Mouse (Mus musculus) E14TG2a.4 (cell line): ENCODE measurements at regions not wholly inside any gene's neighbourhood (a gene's known extent, or its start where the extent isn't known, plus 50 kb on each side); places are given as distances from the start of the nearest gene placed in this dataset.

Source experiments
- CTCF ChIP-seq: conservative IDR thresholded peaks from 2 replicates; pipeline ENCODE4 v1.5.1; 2014; ENCODE audit warnings: low read length
- NANOG ChIP-seq: IDR thresholded peaks from 2 replicates; pipeline ENCODE4 v1.6.1; 2014; ENCODE audit warnings: borderline replicate concordance, low read length, mixed read lengths

DNA sequence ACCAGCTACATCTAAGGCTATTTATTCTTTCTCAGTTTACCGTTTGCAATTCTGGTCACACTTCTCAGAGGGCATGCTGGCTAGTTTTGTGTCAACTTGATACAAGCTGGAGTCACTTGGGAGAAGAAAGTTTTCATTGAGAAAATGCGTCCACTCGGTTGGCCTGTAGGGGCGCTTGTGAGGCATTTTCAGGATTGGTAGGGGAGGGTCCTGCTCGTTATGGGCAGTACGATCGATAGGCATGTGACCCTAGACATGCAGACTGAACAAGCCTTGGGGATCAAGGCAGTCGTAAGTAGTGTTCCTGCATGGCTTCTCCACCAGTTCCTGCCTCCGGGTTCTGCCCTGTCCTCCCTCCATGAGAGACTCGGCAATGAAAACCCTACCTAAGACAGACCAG, 127.2 kb downstream of the Map3k7 start:
- peak; percentile 23; the same call in 1 of the 2 replicates for TF ChIP-seq CTCF
- TF ChIP-seq NANOG = no peak
